Mouse (Mus musculus): ENCODE data around the gene Lingo3. TPM values are rescaled to one million over a fixed set of nuclear protein-coding genes. Genes with fewer than 3 reads are reported as not detected.
"Not testable (repeated sequence)": the region's sequence is repeated elsewhere in the genome, so short reads cannot be mapped to it uniquely, and the experiment has no call there.

Gene Lingo3
- polyA plus RNA-seq, 2 experiments from 2014 or later: not detected

GRCm38 (mm10) chr10:80843087-80843930 is 530 bp downstream of the Lingo3 start:
- ATAC-seq: no peak

GRCm38 (mm10) chr10:80842334-80842733 is 1.5 kb downstream of the Lingo3 start:
- ATAC-seq: no peak

DNA sequence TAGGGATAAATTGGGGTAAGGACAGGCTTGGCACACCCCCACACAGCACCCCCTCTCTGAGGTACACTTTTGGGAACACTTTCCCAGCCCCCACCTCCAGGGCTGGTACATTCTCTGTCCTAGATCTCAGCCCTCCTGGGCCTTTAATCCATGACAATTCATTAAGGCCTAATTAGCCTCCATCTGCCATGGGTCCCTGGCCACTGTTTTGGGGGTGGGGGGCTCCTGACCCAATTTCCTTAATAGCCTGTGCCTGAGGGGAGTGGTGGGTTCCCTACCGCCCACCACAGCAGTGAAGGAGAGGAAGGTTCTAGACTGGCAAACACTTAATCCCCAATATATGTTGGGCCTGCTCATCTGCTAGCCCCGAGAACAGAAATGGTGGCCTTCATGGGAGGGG is 2.2 kb downstream of the Lingo3 start:
- no peak for ATAC-seq

DNA sequence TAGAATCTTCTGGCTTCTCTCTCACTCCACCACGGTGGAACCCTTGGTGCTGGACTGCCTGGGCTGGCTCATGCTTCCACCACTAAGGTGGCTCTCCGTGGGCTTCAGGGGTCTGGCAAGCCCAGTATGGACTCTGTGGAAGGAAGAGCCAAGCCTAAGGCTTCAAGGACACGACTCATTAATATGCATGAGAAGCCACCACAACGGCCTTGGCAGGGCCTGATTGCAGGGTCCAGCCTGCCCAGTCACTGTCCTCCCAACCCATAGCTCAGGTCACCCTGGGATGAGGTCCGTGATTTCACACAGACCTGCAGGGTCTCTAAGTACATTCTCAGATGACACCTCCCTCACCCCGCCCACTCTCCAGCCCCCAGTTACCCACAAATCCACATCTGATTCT is 4.0 kb downstream of the Lingo3 start:
- no peak for ATAC-seq

DNA sequence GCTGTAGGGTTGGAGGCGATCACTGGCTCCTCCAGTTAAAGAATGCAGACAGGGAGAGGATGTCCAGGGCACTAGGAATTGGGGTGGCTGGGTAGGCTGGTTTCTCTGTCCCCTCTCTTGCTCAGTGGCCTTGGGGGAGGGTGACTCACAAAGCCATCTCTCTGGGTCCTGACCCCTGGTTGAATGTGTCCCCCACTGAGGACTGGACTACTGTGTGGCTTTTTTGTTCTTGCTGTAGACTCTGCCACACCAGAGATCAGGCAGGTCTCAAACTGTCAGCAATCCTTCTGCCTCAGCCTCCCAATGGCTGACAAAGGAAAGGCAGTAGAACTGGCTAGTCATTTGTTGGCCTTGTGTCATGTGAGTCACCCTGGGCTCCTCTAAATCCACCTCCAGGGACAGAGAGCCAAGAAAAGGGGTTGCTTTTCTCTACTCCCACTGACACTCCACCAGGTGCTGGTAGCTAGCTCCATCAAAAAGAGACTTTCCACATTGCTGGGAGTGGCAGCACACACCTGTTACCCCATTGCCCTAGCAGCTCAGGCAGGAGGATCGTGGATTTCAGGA is 5.4 kb downstream of the Lingo3 start:
- no peak for ATAC-seq

DNA sequence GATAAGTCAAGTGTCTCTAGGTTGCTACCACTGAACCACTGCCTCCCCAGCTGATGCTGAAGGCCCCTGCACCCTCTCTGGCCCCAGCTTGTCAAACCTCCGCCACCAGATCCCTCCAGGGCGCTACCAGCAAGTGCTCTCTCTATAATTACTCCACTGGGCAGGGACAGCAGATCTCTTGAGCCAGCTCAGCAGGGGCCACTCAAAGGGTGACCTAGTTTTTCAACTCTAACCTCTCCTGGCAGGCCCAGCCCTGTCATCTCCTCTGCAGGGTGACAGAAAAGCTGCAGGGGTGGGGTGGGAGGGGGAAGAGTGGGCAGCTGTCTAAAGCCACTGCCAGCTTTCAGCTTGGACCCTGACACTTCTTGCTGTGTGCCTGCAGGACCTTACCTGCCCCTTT is 6.0 kb downstream of the Lingo3 start:
- ATAC-seq: no peak

GRCm38 (mm10) chr10:80836949-80837379 is 6.9 kb downstream of the Lingo3 start:
- ATAC-seq: no peak

DNA sequence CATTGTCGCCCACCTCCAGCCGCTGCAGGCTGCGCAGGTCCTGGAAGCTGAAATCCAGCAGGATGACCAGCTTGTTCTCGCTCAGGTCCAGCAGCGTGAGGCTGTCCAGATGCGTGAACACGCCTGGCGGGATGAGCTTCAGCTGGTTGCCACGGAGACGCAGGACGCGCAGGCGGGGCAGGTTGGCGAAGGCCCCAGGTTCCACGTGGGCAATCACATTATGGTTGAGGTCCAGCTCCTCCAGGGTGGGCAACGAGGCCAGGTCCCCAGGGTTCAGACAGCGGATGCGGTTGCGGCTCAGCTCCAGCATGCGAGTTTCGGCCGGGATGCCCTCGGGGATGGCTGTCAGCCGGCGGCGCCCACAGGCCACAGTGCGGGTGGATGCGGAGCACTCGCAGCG is 8.2 kb downstream of the Lingo3 start:
- no peak for ATAC-seq

GRCm38 (mm10) chr10:80832818-80833217 is 11.0 kb downstream of the Lingo3 start:
- ATAC-seq: no peak

DNA sequence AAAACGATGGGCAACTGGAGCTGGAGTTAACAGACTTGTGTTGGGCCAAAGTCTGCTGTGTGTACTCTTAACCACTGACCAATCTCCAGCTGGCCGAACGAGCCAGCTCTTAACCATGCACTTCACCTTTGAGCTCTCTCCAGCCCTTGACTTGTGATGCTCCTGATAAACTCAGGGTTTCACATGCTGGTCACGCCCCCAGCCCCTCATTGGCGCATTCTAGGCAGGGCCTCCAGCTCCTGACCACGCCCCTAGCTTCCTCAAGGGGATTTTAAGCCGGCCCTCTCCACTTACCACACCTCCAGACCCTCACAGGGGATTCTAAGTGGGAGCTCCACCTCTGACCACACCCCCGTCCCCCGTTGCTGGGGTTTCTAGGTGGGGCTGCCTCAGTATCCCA is 12.7 kb downstream of the Lingo3 start:
- no peak for ATAC-seq

- ATAC-seq: no peak
Observed at GRCm38 (mm10) chr10:80829359-80830278, 14.2 kb downstream of the Lingo3 start.

GRCm38 (mm10) chr10:80828587-80828986 is 15.3 kb downstream of the Lingo3 start:
- not testable (repeated sequence) for ATAC-seq

GRCm38 (mm10) chr10:80827870-80828420 is 15.9 kb downstream of the Lingo3 start:
- no peak for ATAC-seq

DNA sequence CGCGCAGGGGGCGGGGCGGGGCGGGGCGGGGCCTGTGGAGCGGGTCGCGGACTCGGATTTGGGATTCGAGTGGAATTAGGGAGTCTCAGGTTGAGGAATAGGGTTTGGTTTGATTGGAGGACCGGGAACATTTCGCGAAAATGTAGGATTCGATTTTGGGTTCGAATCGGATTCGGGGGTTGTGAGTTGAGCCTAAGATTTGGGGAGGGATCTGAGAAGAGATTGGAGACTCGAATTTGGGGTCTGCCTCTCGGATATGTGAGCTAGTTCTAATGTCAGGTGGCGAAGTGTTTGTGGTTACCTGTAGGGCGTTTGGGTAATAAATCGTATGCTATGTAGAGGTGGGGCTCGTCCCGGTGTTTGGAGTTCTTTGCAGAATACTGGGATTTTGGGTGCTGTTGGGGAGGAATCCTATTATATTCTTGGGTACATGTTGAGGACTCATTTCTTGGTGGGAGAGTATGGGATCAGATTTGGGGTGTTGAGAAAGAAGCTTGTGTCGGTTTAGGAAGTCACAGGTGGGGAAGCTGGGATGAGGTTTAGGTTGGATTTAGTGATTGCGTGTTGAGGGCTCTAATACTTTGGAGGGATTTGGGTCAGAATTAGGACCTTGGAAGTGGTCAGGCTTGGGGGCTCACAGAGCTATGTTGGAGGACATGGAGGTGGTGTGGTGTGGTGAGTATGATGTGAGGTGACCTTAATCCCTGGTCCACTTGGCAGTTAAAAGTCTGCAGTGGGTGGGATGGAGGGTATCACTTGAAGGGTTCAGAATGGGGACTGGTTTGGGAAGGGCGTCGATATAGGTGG is 16.6 kb downstream of the Lingo3 start:
- no peak for ATAC-seq

- peak; percentile 90 for ATAC-seq
Observed at GRCm38 (mm10) chr10:80826151-80827062, 17.4 kb downstream of the Lingo3 start, which contains the start of gene Oaz1. Gene Oaz1 (plus strand): TSS chr10:80826656.

DNA sequence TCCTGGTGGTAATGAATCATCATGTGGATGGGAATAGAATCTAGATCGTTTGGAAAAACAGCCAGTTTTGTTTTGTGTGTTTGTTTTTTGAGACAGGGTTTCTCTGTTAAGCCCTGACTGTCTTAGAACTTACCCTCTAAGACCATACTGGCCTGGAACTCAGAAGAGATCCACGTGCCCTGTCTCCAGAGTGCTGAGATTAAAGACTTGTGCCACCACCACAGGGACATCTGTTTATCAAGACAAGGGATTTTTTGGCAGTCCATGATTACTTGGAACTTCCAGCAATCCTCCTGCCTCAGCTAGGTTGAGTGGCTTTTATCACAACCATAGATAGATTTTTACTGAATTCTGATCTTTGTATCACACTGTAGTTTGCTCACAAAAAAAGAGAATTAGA is 19.0 kb downstream of the Lingo3 start:
- no peak for ATAC-seq

DNA sequence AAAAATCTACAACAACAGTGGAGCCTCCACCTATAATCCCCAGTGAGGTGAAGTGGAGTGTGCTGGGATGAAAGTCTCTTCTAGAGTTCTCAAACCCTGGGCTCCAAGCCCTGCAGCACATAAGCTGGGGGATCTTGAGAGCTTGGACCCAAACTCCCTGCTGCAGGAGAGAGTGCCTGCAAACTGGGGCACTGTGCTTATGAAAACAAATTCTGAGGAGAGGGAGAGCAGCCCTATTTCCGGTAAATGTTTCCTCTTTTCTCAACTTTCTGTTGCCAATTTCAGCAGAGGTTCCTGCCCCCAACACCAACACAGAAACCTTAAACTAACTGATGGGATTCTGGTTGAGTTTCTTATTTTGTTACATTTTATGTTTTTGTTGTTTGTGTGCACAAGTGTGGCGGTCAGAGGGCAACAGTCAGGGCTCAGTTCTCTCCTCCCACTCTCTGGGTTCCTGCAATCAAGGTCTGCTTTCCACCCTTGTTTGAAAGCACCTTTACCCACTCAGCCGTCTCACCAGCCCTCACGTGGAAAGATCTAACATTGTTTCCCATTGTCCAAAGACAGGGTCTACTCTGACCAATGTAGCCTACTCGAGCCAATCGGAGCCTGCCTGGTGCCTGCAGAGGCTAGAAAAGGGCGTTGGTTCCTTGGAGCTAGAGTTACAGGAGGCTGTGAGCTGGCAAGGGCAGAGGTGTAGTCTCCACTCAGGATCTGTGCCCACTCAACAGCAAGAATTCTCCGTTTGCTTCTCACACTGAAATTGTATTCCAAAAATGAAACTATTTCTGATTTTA is 19.8 kb downstream of the Lingo3 start:
- ATAC-seq: no peak

DNA sequence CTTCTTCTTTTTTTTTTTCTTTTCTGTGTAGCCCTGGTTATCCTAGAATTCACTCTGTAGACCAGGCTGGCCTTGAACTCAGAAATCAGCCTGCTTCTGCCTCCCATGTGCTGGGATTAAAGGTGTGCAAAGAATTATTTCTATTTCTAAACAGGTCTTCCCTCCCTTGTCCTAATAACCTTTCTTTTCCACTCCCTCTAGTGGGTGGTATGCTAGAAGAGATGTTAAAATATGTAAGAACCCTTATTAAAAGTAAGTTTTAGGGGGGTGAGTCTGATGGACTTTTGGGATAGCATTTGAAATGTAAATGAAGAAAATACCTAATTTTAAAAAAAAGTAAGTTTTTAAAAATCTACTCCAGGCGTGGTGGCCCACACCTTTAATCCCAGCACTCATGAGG is 20.5 kb downstream of the Lingo3 start:
- no peak for ATAC-seq

- ATAC-seq: no peak
Observed at GRCm38 (mm10) chr10:80822528-80822927, 21.3 kb downstream of the Lingo3 start.

- ATAC-seq: no peak
Observed at GRCm38 (mm10) chr10:80821991-80822390, 21.8 kb downstream of the Lingo3 start.

Data from activated CD4-positive, CD25-positive, alpha-beta regulatory T cell, adult 4 months (primary cell).